Mouse (Mus musculus): ENCODE data around the gene Mgll. TPM values are rescaled to one million over a fixed set of nuclear protein-coding genes. Genes with fewer than 3 reads are reported as not detected.

Mgll gene
- total RNA-seq, 2 experiments from 2014 or later: 105 to 106 TPM

- DNase-seq (ENCODE audit: extremely low spot score in 1 of 2, low spot score in 2 of 2): peak in 1 of 2 experiments; percentile 67
- intact Hi-C loops (cut with DNase I): no loop called here
Observed at GRCm38 (mm10) chr6:88785331-88785730, 61.1 kb downstream of the Mgll start.

- intact Hi-C loops (cut with DNase I): no loop called here
Observed at GRCm38 (mm10) chr6:88785781-88786542, 61.8 kb downstream of the Mgll start.

DNA sequence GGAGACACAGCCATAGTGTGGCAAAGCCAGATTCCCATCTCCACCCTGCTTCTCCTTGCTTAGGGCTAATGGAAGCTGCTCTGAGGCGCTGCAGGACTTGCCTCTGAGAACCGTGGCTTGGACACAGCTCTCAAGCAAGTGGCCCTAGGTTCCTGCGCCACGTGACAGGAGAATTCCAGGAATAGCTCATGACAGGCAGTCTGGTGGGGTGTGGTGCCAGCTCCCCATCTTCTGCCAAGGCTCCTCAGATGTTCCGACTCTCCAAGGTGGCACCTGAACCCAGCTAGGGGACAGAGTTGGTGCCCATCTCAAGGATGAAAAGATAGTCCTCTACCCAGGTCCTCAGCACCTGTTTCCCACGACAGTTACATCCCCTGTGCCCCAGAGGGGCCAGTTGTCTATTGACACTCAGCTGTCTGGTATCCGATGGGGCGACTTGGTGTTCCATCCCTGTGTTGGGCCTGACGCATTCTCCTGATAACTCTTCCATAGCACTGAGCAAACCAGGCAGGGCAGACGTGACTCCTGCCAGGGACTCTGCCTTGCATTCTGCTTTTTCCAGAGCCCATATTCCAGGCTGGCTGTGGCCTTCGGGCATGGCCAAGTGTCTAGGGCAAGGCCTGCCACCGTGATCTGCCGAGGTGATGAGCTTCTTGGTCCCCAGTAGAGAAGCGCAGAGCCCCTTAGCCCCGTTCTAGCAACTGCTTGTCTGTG lies 62.7 kb downstream of the Mgll start:
- DNase-seq (ENCODE audit: extremely low spot score in 1 of 2, low spot score in 2 of 2): no peak
- intact Hi-C loops (cut with DNase I): no loop called here

More at GRCm38 (mm10) chr6:88785781-88786542, 61.8 kb downstream of the Mgll start:
- DNase-seq (ENCODE audit: extremely low spot score in 1 of 2, low spot score in 2 of 2): no peak

DNA sequence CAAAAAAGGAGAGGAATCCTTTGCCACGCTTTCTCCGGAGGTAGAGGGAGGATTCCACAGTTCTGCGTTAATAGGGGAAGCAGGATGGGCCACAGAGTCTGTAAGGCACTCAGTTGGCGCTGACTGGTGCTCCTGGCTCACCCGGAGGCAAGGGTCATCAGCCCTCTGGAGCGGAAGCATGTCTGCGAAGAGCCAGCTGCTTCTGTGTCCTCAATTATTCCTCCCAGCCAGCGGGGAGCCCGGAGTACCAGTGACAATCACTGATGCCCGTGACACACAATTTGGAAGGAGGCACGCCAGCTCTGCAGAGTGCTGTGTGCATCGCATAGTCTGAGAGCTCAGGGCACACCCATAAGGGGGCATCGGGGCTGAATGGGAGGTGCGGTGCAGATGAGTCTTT lies 63.3 kb downstream of the Mgll start:
- no peak for DNase-seq (ENCODE audit: extremely low spot score in 1 of 2, low spot score in 2 of 2)
- intact Hi-C loops (cut with DNase I): no loop called here

- DNase-seq (ENCODE audit: extremely low spot score in 1 of 2, low spot score in 2 of 2): no peak
- intact Hi-C loops (cut with DNase I): no loop called here
Observed at GRCm38 (mm10) chr6:88788219-88788618, 64.0 kb downstream of the Mgll start.

- no peak for DNase-seq (ENCODE audit: extremely low spot score in 1 of 2, low spot score in 2 of 2)
- intact Hi-C loops (cut with DNase I): no loop called here
Observed at GRCm38 (mm10) chr6:88791299-88791698, 67.1 kb downstream of the Mgll start.

DNA sequence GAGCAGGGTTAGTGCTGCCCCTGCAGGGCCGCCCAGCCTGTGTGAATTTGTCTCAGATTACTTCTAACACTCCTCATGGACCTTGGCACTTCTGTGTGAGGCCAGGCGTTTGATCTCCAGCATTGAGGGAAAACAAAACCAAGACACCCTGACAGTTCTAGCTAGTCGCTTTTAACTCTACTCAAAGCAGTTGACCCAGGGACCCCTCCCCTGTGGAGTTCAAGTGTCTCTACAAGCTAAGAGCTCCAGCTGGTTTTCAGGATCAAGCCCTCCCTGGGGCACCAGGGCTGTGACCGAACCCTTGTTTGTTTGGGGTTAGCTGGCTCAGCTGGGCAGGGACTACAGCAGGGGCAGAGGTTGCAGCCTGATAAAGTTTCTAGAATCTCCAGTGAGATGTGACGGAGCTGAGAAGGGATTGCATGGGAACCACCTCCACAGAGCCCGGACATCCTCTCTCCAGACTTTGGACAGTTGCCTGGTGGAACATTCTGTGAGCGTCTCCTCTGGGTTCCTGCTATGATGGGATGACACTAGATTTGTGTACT lies 68.0 kb downstream of the Mgll start:
- no peak for DNase-seq (ENCODE audit: extremely low spot score in 1 of 2, low spot score in 2 of 2)
- intact Hi-C loops (cut with DNase I): no loop called here

GRCm38 (mm10) chr6:88793243-88793642 lies 69.0 kb downstream of the Mgll start:
- intact Hi-C loops (cut with DNase I): no loop called here
- no peak for DNase-seq (ENCODE audit: extremely low spot score in 1 of 2, low spot score in 2 of 2)

DNA sequence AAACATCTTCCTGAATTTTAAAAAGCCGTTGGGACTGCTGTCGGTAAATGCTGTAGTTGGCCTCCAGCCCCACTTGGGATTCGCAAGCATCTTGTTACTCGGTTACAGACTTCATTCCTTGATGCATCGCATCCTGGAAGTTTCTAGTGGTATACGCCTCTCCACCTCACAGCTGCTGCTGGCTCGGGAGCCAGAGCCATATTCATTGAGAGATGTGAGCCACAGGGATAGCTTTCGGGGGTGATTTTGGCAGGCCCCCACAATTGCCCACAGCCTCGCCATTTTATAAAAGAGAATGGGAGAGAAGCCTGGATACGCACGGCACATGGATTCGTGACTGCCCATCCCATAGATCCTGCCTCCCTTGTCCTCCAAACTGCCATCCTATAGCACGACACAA lies 69.7 kb downstream of the Mgll start:
- intact Hi-C loops (cut with DNase I): no loop called here

GRCm38 (mm10) chr6:88794561-88794971 lies 70.4 kb downstream of the Mgll start:
- intact Hi-C loops (cut with DNase I): no loop called here
- DNase-seq (ENCODE audit: extremely low spot score in 1 of 2, low spot score in 2 of 2): no peak

More for the DNA sequence above, 69.7 kb downstream of the Mgll start:
- DNase-seq (ENCODE audit: extremely low spot score in 1 of 2, low spot score in 2 of 2): no peak

- intact Hi-C loops (cut with DNase I): no loop called here
- no peak for DNase-seq (ENCODE audit: extremely low spot score in 1 of 2, low spot score in 2 of 2)
Observed at GRCm38 (mm10) chr6:88800191-88800590, 76.0 kb downstream of the Mgll start.

GRCm38 (mm10) chr6:88800735-88801134 lies 76.5 kb downstream of the Mgll start:
- intact Hi-C loops (cut with DNase I): no loop called here
- no peak for DNase-seq (ENCODE audit: extremely low spot score in 1 of 2, low spot score in 2 of 2)

GRCm38 (mm10) chr6:88803051-88803450 lies 78.8 kb downstream of the Mgll start:
- intact Hi-C loops (cut with DNase I): no loop called here
- DNase-seq (ENCODE audit: extremely low spot score in 1 of 2, low spot score in 2 of 2): no peak

- intact Hi-C loops (cut with DNase I): no loop called here
- DNase-seq (ENCODE audit: extremely low spot score in 1 of 2, low spot score in 2 of 2): no peak
Observed at GRCm38 (mm10) chr6:88803957-88804695, 79.9 kb downstream of the Mgll start.

DNA sequence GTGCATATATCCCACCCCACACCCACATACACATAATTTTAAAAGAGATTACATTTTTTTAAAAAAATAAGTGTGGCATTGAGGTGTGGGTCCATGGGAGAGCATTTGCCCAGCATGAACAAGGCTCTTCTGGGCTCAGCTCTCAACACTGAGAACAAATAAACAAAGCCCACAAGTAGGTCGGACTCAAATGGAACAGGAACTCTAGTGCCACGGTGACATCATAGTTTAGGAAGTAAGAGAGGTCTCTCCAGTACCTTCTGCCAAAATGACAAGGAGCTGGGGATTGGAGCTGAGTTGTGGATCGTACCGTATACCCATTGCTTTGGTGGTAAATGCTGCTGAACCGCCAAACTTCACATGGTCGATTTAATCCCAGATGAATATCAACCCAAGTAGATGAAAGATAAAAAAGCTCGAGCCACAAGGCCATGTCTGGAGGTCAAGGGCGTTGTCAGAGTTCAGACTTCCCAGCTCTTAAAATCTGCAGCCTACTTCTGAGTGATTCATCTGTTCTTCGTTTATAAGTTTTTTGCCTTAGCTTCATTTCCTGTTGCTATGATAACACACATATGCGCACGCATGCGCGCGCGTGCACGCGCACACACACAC lies 80.9 kb downstream of the Mgll start:
- no peak for DNase-seq (ENCODE audit: extremely low spot score in 1 of 2, low spot score in 2 of 2)
- intact Hi-C loops (cut with DNase I): no loop called here

- peak in 1 of 2 experiments; percentile 30 for DNase-seq (ENCODE audit: extremely low spot score in 1 of 2, low spot score in 2 of 2)
- intact Hi-C loops (cut with DNase I): loop anchor here (5.0 kb wide), 1 partner anchor 82 kb away; no protein-coding TSS in a partner anchor
Observed at GRCm38 (mm10) chr6:88809091-88810037, 85.2 kb downstream of the Mgll start.

- intact Hi-C loops (cut with DNase I): loop anchor here (5.0 kb wide), 1 partner anchor 83 kb away; no protein-coding TSS in a partner anchor
- peak in 1 of 2 experiments; percentile 18 for DNase-seq (ENCODE audit: extremely low spot score in 1 of 2, low spot score in 2 of 2)
Observed at GRCm38 (mm10) chr6:88810291-88810690, 86.1 kb downstream of the Mgll start.

GRCm38 (mm10) chr6:88811396-88811795 lies 87.2 kb downstream of the Mgll start:
- intact Hi-C loops (cut with DNase I): loop anchor here (5.0 kb wide), 1 partner anchor 84 kb away; no protein-coding TSS in a partner anchor
- peak in 1 of 2 experiments; percentile 36 for DNase-seq (ENCODE audit: extremely low spot score in 1 of 2, low spot score in 2 of 2)
